Mouse (Mus musculus) thymus, adult 2 months (tissue): ENCODE measurements around the gene Nars2.

Experiments
- CTCF ChIP-seq: fragments of 200-500 bp; IDR thresholded peaks from 2 replicates; pipeline ENCODE4 v1.5.1; 2012; ENCODE audit warnings: mild to moderate bottlenecking, control low read depth, low read length, moderate library complexity, borderline replicate concordance; ENCODE audit not compliant: control insufficient read depth, poor library complexity, insufficient read depth; ENCODE audit errors: extremely low read depth
- POLR2A ChIP-seq: fragments of 200-500 bp; IDR thresholded peaks from 2 replicates; pipeline ENCODE4 v1.6.1; 2012; ENCODE audit warnings: mild to moderate bottlenecking, low read length, control low read depth, moderate library complexity; ENCODE audit not compliant: control insufficient read depth, poor library complexity, insufficient read depth; ENCODE audit errors: extremely low read depth

DNA sequence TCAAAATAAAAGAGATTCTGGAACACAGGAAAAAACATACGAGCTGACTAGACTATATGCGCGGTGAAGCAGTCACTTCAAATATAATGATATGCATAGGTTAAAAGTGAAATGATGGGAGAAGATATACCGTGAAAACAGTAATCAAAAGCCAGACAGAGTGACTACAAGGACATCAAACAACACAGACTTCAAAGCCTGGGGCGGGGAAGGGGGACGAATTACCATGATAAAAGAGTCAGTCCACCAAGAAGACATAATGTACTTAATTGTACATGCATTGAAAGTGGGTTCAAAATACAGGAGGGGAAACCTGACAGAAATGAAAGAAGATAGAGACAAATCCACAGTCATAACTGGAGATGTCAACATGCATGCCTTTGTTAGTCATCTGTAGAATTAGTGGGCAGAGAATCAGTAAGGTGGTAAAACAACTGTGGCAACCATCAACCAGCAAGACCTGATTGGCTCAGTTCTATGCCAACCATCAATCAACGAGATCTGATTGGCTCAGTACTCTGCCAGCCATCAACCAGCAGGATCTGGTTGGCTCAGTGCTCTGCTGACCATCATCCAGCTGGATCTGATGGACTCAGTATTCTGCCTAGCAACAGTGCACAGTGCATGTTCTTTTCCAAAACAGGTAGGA is 30.7 kb upstream of the Nars2 start:
- TF ChIP-seq POLR2A (no peak), CTCF (no peak)
